Mouse (Mus musculus): ENCODE data around the gene Mark1. TPM values are rescaled to one million over a fixed set of nuclear protein-coding genes. Genes with fewer than 3 reads are reported as not detected.
A peak's percentile ranks its signal among the peaks of the same experiment; 100 is the strongest.

Gene Mark1
- total RNA-seq, 2 experiments from 2014 or later: not detected

DNA sequence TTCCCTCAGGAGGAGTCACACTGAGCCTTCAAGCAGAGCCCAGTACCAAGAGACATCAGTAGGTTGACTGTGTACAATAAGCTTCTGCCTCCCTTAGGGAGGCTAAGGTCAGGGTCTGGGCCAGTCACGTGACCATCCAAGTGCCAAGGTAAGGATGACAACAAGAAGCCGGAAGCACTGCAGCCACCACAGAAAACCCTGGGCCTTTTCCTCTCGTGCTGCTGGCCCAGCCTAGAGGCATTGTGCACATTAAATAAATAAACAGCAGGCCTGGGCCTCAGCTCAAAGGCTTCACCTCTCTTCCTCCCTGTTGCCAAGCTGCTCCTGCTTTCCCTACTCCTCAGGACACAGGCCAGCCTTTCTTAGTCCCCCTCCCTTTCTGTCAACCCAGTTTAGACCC, 139.1 kb downstream of the Mark1 start:
- ATAC-seq (replicated peaks; ENCODE audit: low FRiP score, poor library complexity, severe bottlenecking): no peak

DNA sequence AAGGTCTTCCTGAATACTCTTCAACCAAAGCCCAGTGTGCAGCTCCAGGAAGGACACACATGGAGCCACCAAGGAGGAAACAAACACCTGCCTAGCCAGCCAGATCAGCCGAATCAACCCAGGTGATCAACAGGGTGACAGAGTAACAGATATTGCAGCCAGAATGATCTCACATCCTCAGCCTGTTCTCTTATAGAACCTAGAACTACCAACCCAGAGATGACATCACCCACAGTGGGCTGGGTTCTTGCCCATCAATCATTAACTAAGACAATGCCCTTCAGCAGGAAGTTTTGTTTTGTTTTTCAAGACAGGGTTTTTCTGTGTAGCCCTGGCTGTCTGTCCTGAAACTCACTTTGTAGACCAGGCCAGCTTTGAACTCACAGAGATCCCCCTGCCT, 141.1 kb downstream of the Mark1 start:
- ATAC-seq (replicated peaks; ENCODE audit: low FRiP score, poor library complexity, severe bottlenecking): no peak

DNA sequence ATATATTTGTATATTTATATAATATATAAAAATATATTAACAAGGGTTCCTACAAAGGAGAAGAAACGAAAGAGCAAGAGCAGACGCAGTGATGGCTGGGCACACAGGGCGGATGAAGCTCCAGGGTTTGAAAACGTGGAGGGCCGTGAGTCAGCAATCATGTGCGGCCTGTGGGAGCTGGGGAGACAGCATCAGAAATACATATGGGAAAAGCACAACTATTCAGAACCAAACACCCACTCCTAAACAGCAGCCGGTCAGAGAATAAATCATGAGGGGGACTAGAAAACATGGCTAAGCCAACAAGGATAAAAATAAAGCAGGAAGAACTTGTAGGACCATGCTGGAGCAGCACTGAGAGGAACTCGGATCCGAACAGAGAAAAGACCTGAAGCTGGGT, 142.2 kb downstream of the Mark1 start:
- no peak for ATAC-seq (replicated peaks; ENCODE audit: low FRiP score, poor library complexity, severe bottlenecking)

DNA sequence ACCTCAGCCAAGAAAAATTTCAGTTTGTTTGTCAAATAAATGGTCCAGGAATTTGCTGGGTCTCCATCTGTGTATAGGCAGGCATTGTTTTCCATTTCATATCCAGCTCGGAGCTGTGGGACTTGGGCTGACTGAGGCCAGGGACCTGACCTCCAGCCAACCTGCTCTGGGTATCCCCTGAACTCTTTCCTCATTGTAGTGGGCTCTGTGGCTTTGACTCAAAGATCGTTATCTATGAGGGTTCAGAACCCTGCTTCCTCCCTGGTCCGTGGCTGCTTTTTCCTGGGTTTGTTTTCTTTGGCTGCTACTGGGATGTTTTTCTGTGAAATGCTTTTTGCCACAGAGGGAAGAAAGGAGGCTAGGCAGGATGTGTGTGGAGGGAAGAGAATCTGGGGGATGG, 145.4 kb downstream of the Mark1 start:
- no peak for ATAC-seq (replicated peaks; ENCODE audit: low FRiP score, poor library complexity, severe bottlenecking)

DNA sequence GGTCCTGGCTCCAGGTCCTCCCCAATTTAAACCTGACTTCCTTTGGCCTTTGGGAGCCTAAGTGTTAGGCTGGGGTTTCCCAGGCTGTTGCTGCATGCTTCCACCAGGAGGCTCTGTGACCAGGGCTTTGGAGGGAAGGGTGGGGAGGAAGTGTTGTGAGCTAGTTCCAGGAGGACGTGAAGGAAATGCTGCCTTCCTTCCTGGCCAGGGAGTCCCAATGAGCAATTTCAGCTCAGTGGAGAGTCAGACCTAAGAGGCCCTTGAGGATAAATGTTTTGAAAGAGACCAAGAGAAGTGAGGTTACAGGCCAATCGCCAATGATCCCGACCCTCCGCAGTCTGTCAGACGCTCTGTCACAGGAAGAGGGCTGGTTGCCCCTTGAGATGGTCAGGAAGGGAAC, 146.0 kb downstream of the Mark1 start:
- ATAC-seq (replicated peaks; ENCODE audit: low FRiP score, poor library complexity, severe bottlenecking): peak; percentile 60

DNA sequence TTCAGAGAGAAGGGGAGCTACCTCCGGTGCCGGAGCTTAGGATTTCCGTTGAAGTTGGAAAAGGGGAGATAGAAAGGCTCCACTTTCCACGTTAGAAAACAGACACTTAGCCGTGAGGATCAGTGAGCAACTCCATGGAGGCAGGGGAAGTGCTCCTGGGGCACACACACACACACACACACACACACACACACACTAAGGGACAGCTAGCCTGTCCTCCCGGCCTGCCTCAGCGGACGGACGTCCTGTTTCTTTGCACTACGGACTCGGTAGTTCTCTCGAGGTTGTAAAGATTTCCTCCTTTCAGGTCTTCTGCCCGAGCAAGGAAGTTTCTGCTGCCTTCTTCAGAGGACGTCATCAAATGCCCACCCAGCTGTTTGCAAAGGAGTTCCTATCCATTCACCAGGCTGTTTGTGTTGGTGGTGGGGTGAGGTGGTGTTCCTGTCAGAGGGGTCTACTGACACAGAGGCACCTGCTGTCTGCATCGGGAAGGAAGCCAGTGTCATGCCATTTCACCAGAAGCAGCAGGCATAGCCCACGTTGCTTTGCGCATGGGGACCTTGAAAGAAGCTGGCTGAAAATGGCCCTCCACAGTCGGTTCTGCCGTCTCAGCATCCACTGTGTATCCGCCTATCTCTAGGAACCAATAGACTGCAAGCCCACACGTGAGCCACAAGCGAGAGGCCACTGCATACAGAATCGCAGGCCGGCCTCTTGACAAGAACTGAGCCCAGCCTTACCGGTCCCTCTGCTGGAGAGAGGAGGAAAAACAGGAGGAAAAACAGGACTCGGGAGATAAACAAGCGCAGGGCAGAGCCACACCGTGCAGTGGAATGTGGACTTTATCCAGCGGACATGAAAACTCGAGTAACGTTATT, 147.4 kb downstream of the Mark1 start:
- ATAC-seq (replicated peaks; ENCODE audit: low FRiP score, poor library complexity, severe bottlenecking): peak; percentile 86

DNA sequence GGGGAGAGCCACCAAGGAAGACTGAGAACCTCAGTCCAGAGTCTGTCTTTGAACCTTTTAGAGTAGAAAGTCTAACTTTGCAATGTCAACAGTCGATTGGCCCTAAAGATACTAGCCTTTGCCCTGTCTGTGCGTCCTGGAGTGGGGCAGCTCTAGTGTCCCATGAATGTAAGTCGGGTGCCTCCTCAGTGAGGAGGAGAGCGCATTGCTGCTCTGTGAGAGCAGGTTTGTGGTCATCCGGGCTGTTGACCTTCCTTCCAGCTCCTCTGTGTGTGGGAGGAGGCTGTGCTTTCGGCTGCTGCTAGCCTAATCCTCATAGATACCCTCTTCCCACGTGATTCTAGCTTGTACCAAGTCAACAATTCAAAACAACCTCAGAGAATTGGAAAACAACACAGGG, 148.2 kb downstream of the Mark1 start:
- ATAC-seq (replicated peaks; ENCODE audit: low FRiP score, poor library complexity, severe bottlenecking): no peak

DNA sequence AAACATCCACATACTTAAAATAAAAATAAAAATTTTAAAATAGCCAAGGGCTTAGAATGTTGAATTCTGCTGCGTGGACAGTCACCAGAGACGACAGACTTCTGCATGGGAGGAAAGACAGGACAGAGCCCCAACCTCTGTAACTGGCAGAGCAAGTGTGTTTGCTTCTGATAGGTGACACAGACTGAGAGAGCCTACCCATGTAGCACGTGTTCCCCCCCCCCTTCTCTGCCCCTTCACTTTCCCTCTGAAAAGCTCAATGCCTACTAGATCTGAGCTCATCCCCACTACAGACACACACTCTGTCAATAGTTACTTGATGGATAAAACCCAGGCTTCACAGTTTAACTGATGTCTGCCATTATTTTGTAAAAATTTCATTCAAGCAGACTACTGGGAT, 152.4 kb downstream of the Mark1 start:
- ATAC-seq (replicated peaks; ENCODE audit: low FRiP score, poor library complexity, severe bottlenecking): no peak

Other genes with a start within 250 kb of the Mark1 start
- gene Marc1, start 188.3 kb downstream of the Mark1 start, total RNA-seq (2015; ENCODE audit: low replicate concordance): 1.3 TPM in 1 of 2 replicates, not detected in the other
- 0.64 TPM in 1 of 2 replicates, not detected in the other for gene Marc1, start 188.3 kb downstream of the Mark1 start, total RNA-seq (2017; ENCODE audit: low replicate concordance)
- gene Marc2, start 153.1 kb downstream of the Mark1 start, total RNA-seq (2015; ENCODE audit: low replicate concordance): 59.5 and 93.9 TPM in 2 replicates
- 10.8 and 24.5 TPM in 2 replicates for gene Marc2, start 153.1 kb downstream of the Mark1 start, total RNA-seq (2017; ENCODE audit: low replicate concordance)
- gene C130074G19Rik, start 116.4 kb downstream of the Mark1 start, total RNA-seq (2015; ENCODE audit: low replicate concordance): not detected in 2 replicates
- gene C130074G19Rik, start 116.4 kb downstream of the Mark1 start, total RNA-seq (2017; ENCODE audit: low replicate concordance): 0.26 TPM in 1 of 2 replicates, not detected in the other
- 7.9 and 15.5 TPM in 2 replicates for gene Rab3gap2, start 204.5 kb upstream of the Mark1 start, total RNA-seq (2015; ENCODE audit: low replicate concordance)
- 11.8 and 15.1 TPM in 2 replicates for gene Rab3gap2, start 204.5 kb upstream of the Mark1 start, total RNA-seq (2017; ENCODE audit: low replicate concordance)